Mouse (Mus musculus) lung, adult 2 months (tissue): ENCODE data around the gene Pax4. TPM values are rescaled to one million over a fixed set of nuclear protein-coding genes. Genes with fewer than 3 reads are reported as not detected.

Experiments used
- DNase-seq: peaks from one replicate; pipeline ENCODE4 v3.0.0; 2022
- H3K4me1 ChIP-seq: fragments of 200-500 bp; 2 replicates; pipeline ENCODE4 v1.6.1; 2011; ENCODE audit warnings: low read length; ENCODE audit not compliant: control insufficient read depth, insufficient read depth
- H3K4me3 ChIP-seq: fragments of 200-500 bp; replicated peaks from 2 replicates; pipeline ENCODE3; 2011; ENCODE audit warnings: low read depth, mild to moderate bottlenecking, control low read depth, low read length; ENCODE audit errors: extremely low read depth
- CTCF ChIP-seq: fragments of 200-500 bp; IDR thresholded peaks from 2 replicates; pipeline ENCODE4 v1.5.1; 2011; ENCODE audit warnings: mild to moderate bottlenecking, low read length, control low read depth; ENCODE audit not compliant: insufficient read depth
- POLR2A ChIP-seq: fragments of 200-500 bp; IDR thresholded peaks from 2 replicates; pipeline ENCODE4 v1.6.1; 2011; ENCODE audit warnings: low read depth, mild to moderate bottlenecking, control low read depth, low read length, borderline replicate concordance; ENCODE audit errors: extremely low read depth
- WGBS: fragments of 180-500 bp; shearing (Covaris S2); methylation state at CpG from one replicate; pipeline ENCODE4 v1.1.7; 2018; 5-methylcytosine and 5-hydroxymethylcytosine counted together
- polyA plus RNA-seq: library from polyadenylated mRNA; depleted of rRNA; stranded (reverse); fragments of >200 nt; gene quantifications from 2 replicates; pipeline ENCODE4 v1.2.3, GENCODE M21; 2012

The Pax4 gene
- polyA plus RNA-seq, 1 experiment: not detected

GRCm38 (mm10) chr6:28479865-28480751 is 31.0 kb upstream of the Pax4 start:
- DNase-seq: peak; percentile 98
- WGBS: under 1% methylated on average over 68 of the region's 68 CpGs
- no peak for TF ChIP-seq CTCF
- peak; percentile 82; the same call in 1 of the 2 replicates for TF ChIP-seq POLR2A
- peaks cover 9% of the 10 kb centered on the region; the same call in 1 of the 2 replicates for H3K4me1 ChIP-seq
- peak overlapping the region; percentile 75 for H3K4me3 ChIP-seq

- TF ChIP-seq POLR2A (no peak), CTCF (no peak)
Observed at GRCm38 (mm10) chr6:28474839-28475238, 25.7 kb upstream of the Pax4 start, which contains the start of gene Snd1. TSS of gene Snd1 (plus strand) at chr6:28475139.

GRCm38 (mm10) chr6:28474211-28474610 is 25.1 kb upstream of the Pax4 start:
- 84% methylated on average over 4 of the region's 4 CpGs for WGBS
- Histone ChIP-seq H3K4me1 (no peaks in the 10 kb centered on the region), H3K4me3 (no peak overlapping the region)
- no peak for TF ChIP-seq CTCF
- no peak for TF ChIP-seq POLR2A
- no peak for DNase-seq

More at GRCm38 (mm10) chr6:28474839-28475238, 25.7 kb upstream of the Pax4 start, which contains the start of gene Snd1:
- Histone ChIP-seq H3K4me3 (no peak within 1 kb of the TSS), H3K4me1 (peaks cover 3% of the 10 kb centered on the region; the same call in 1 of the 2 replicates)
- WGBS: 76% methylated on average over 5 of the region's 5 CpGs
- DNase-seq: no peak

- H3K4me3 ChIP-seq: no peak overlapping the region
- no peaks in the 10 kb centered on the region for H3K4me1 ChIP-seq
- 85% methylated on average over 9 of the region's 9 CpGs for WGBS
- TF ChIP-seq POLR2A: no peak
- no peak for TF ChIP-seq CTCF
- no peak for DNase-seq
Observed at GRCm38 (mm10) chr6:28471284-28472035, 22.3 kb upstream of the Pax4 start.

GRCm38 (mm10) chr6:28470621-28471020 is 21.5 kb upstream of the Pax4 start:
- no peak for DNase-seq
- 76% methylated on average over 5 of the region's 5 CpGs for WGBS
- Histone ChIP-seq H3K4me3 (no peak overlapping the region), H3K4me1 (no peaks in the 10 kb centered on the region)
- TF ChIP-seq POLR2A: no peak
- TF ChIP-seq CTCF: no peak

- Histone ChIP-seq H3K4me1 (no peaks in the 10 kb centered on the region), H3K4me3 (no peak overlapping the region)
- WGBS: 41% methylated on average over 4 of the region's 4 CpGs
- DNase-seq: no peak
- TF ChIP-seq POLR2A: no peak
- TF ChIP-seq CTCF: no peak
Observed at GRCm38 (mm10) chr6:28470017-28470602, 21.0 kb upstream of the Pax4 start.

- WGBS: 44% methylated on average over 6 of the region's 6 CpGs
- no peaks in the 10 kb centered on the region for H3K4me1 ChIP-seq
- H3K4me3 ChIP-seq: no peak overlapping the region
- no peak for TF ChIP-seq CTCF
- TF ChIP-seq POLR2A: no peak
- DNase-seq: no peak
Observed at GRCm38 (mm10) chr6:28464630-28465029, 15.5 kb upstream of the Pax4 start.

- H3K4me3 ChIP-seq: no peak overlapping the region
- H3K4me1 ChIP-seq: no peaks in the 10 kb centered on the region
- DNase-seq: peak; percentile 75
- TF ChIP-seq POLR2A: no peak
- TF ChIP-seq CTCF: peak; percentile 65
- WGBS: 2% methylated on average over 5 of the region's 5 CpGs
Observed at GRCm38 (mm10) chr6:28460534-28460933, 11.4 kb upstream of the Pax4 start.

- TF ChIP-seq POLR2A: no peak
- TF ChIP-seq CTCF: no peak
- Histone ChIP-seq H3K4me1 (no peaks in the 10 kb centered on the region), H3K4me3 (no peak overlapping the region)
- DNase-seq: no peak
Observed at GRCm38 (mm10) chr6:28459221-28459668, 10.1 kb upstream of the Pax4 start.
